Mouse (Mus musculus): ENCODE measurements around the gene Irx2.
A peak's percentile ranks its signal among the peaks of the same experiment; 100 is the strongest.

Gene Irx2

GRCm38 (mm10) chr13:72637536-72637935, 8.9 kb downstream of the Irx2 start:
- no peak for DNase-seq

GRCm38 (mm10) chr13:72638401-72639130, 9.9 kb downstream of the Irx2 start:
- no peak for DNase-seq

- DNase-seq, result peak; percentile 19
Measured at GRCm38 (mm10) chr13:72639441-72640130, 11.0 kb downstream of the Irx2 start.

- peak; percentile 60 to 68 for DNase-seq
Measured at GRCm38 (mm10) chr13:72640131-72640521, 11.5 kb downstream of the Irx2 start.

GRCm38 (mm10) chr13:72656447-72656846, 27.8 kb downstream of the Irx2 start:
- no peak for DNase-seq

GRCm38 (mm10) chr13:72675826-72676225, 47.2 kb downstream of the Irx2 start:
- no peak for DNase-seq
